Mouse (Mus musculus): ENCODE results near the gene Synpo2l.

DNA sequence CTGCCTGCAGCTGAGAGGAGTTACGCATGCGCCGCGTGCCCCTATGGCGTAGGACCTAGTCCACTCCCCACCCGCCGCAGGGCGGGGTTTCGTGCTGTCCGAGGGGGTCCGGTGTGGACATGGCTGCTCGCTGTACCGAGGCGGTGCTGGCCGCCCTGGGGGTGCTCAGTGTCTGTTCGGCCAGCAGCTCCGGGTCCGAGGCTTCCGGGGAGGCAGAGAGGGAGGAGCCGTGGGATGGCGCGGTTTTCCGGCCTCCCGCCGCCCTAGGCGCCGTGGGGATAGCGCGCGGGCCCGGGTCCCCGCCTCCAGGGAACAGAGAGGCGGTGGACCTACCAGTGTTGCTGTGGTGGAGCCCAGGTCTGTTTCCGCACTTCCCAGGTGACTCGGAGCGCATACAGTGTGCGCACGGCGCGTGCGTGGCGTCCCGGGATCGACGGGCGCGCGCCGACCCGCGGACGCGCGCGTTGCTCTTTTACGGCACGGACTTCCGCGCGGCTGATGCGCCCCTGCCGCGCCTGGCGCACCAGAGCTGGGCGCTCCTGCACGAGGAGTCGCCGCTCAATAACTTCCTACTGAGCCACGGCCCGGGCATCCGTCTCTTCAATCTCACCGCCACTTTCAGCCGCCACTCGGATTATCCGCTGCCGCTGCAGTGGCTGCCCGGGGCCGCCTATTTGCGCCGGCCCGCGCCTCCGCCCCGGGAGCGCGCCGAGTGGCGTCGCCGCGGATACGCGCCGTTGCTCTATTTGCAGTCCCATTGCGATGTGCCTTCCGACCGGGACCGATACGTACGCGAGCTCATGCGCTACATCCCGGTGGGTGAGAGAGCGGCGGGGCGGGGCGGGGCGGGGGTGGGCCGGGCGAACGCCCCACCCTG, 27.0 kb upstream of the Synpo2l start, which contains the start of gene Fut11:
- peak; percentile 75 for TF ChIP-seq POLR2A (IDR thresholded peaks at IDR 0.05; ENCODE audit: low read depth, low read length)
- no peak for TF ChIP-seq CTCF (IDR thresholded peaks at IDR 0.05; ENCODE audit: borderline replicate concordance, insufficient read depth, low read length)

Measured in embryonic fibroblast, embryonic 13.5 days (primary cell).